Mouse (Mus musculus) G1E (cell line): ENCODE results near the gene Pgm2.

ENCODE experiments used
- CTCF ChIP-seq: IDR thresholded peaks from 2 replicates; pipeline ENCODE4 v1.5.1; 2012; ENCODE audit warnings: low read depth, low read length, inconsistent platforms, mixed read lengths
- GATA1 ChIP-seq: IDR thresholded peaks from 2 replicates; pipeline ENCODE4 v1.6.1; 2012; ENCODE audit warnings: borderline replicate concordance, low read length, inconsistent platforms, mixed read lengths
- POLR2AphosphoS5 ChIP-seq: IDR thresholded peaks from 2 replicates; pipeline ENCODE4 v1.6.1; 2012; ENCODE audit warnings: low read depth, low read length, inconsistent platforms; ENCODE audit not compliant: insufficient replicate concordance

DNA sequence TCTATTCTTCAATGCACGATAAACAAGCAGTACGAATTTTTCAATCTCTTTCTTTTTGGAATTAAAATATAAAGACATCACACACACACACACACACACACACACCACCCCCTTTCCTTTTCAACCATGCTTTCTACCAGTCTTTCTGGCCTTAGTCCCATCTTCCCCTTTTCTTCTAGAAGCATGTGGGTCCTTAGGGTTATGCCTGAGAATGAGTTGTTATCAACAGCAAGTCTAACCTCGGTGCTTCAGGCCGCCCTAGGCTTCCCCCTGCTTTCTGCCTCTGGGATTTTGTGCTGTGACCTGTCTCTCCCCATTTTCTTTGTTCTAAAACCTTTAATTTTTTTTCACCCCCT lies 13.3 kb upstream of the Pgm2 start:
- TF ChIP-seq CTCF (no peak), POLR2AphosphoS5 (no peak), GATA1 (no peak)
